Mouse (Mus musculus) liver, embryonic 11.5 days (tissue): ENCODE data around the gene Pid1. TPM values are rescaled to one million over a fixed set of nuclear protein-coding genes. Genes with fewer than 3 reads are reported as not detected.

Experiments
- ATAC-seq: fragments of 200-750 bp; cut with Nextera tagmentation; replicated peaks from 2 replicates; pipeline ENCODE4 v1.8.0; 2017; ENCODE audit warnings: moderate number of reproducible peaks, mild to moderate bottlenecking, moderate TSS enrichment, moderate library complexity; ENCODE audit not compliant: low FRiP score
- DNase-seq: peaks from one replicate; pipeline ENCODE4 v3.0.0-alpha.2; 2017; ENCODE audit warnings: low spot score
- H3K27ac ChIP-seq: fragments of 300-500 bp; sonication (generic); 2 replicates; pipeline ENCODE4 v1.5.1; 2014; ENCODE audit warnings: mild to moderate bottlenecking, low read depth, low read length, control low read depth
- H3K27me3 ChIP-seq: fragments of 300-500 bp; sonication (generic); replicated peaks from 2 replicates; pipeline ENCODE4 v1.6.1; 2014; ENCODE audit warnings: low read length, mixed read lengths; ENCODE audit not compliant: control insufficient read depth, insufficient read depth
- H3K36me3 ChIP-seq: fragments of 300-500 bp; sonication (generic); 2 replicates; pipeline ENCODE4 v1.6.1; 2014; ENCODE audit warnings: mild to moderate bottlenecking, low read length, moderate library complexity, mixed read lengths; ENCODE audit not compliant: control insufficient read depth, insufficient read depth
- H3K4me1 ChIP-seq: fragments of 300-500 bp; sonication (generic); replicated peaks from 2 replicates; pipeline ENCODE4 v1.6.1; 2014; ENCODE audit warnings: low read length, mixed read lengths; ENCODE audit not compliant: control insufficient read depth, insufficient read depth
- H3K4me2 ChIP-seq: fragments of 300-500 bp; sonication (generic); 2 replicates; pipeline ENCODE4 v1.6.1; 2014; ENCODE audit warnings: mild to moderate bottlenecking, control low read depth, moderate library complexity
- H3K4me3 ChIP-seq: fragments of 300-500 bp; sonication (generic); 2 replicates; pipeline ENCODE4 v1.5.1; 2014; ENCODE audit warnings: low read depth, low read length, control low read depth
- H3K9ac ChIP-seq: fragments of 300-500 bp; sonication (generic); 2 replicates; pipeline ENCODE4 v1.6.1; 2014; ENCODE audit warnings: low read depth, low read length, control low read depth
- H3K9me3 ChIP-seq: fragments of 300-500 bp; sonication (generic); 2 replicates; pipeline ENCODE4 v1.6.1; 2016; ENCODE audit warnings: low read length, inconsistent platforms, mixed read lengths; ENCODE audit not compliant: control insufficient read depth
- WGBS: fragments of 180-500 bp; shearing (Covaris S2); extraction: QIAGEN DNeasy Blood & Tissue Kit; methylation state at CpG from one replicate; pipeline ENCODE4 v1.1.7; 2014; 5-methylcytosine and 5-hydroxymethylcytosine counted together
- polyA plus RNA-seq: library from polyadenylated mRNA; unstranded; fragments of >200 nt; fragmentation: Nextera tagmentation; extraction: Ambion mirVana; gene quantifications from 2 replicates; pipeline ENCODE4 v1.2.1, GENCODE M21; 2014

The Pid1 gene
- polyA plus RNA-seq, 1 experiment from 2014 or later = 20.6 TPM

DNA sequence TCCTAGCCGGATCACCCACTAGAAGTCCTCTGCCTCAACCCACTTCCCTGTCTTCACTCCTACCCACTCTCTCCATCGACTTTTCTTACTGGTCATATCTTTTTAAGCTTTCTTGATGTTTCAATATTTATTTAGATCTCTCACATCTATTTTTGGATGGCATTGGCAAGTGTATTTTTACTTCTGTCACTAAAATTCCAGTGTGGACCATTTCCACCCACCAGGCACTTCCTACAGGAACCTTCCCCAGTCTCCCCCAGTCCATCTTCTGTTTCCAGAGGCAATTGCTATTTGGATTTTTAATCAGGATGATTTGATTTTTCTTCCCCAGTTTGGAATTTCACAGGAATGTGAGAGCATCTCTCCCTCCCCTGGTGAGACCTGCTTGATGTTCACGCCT lies 2.6 kb upstream of the Pid1 start:
- no peaks in the 10 kb centered on the region for H3K9me3 ChIP-seq
- no peaks in the 10 kb centered on the region for H3K27me3 ChIP-seq
- WGBS = 57% methylated on average over 3 of the region's 3 CpGs
- H3K27ac ChIP-seq = no peak overlapping the region
- no peak overlapping the region for H3K4me2 ChIP-seq
- ATAC-seq (no peak), DNase-seq (no peak)
- H3K9ac ChIP-seq = no peak overlapping the region
- H3K36me3 ChIP-seq = no peaks in the 10 kb centered on the region
- H3K4me1 ChIP-seq = no peaks in the 10 kb centered on the region
- H3K4me3 ChIP-seq = no peak overlapping the region

DNA sequence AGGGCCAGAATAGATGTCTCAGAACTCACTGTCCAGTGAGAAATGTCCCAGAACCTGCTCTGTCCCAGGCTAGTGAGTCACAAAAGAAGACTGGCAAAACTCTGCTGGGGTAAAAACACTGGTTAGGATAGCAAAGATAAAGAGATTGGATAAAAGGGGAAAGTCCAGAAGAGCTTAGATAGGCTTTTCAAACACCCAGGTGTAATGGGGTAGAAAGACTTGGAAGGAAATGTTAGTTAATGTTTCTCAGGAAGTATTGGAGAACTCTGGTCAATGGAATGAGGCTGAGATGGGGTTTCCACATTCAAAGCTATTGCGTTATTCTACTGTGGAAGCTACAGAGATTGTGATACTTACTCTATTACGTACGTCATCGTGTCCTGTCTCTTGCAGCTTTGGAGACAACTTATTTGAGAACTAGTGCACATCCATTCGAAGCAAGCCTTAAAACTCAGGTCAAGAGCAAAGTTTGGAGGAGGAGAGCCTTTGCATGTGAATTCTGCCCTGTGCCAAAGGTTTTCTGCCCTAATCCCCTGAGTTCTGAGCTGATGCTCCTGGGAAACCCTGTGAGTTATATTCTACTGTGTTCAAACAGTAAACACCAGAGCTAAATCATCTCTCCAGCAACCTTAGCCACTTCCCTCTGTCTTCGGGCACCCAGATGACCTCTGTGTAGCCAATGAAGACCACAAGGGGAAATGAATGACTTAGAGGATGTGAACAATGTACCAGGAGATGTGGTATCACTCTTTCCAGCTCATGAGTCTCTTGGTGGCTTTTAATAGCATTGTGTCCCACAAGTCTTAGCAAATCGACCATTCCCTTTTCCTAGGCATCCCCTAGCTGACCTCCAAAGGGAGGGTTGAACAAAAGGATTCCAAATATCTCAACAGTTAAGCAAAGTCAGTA lies 1.0 kb downstream of the Pid1 start:
- no peak overlapping the region for H3K27ac ChIP-seq
- H3K4me1 ChIP-seq = no peaks in the 10 kb centered on the region
- H3K9ac ChIP-seq = no peak overlapping the region
- no peaks in the 10 kb centered on the region for H3K27me3 ChIP-seq
- ATAC-seq = no peak
- no peaks in the 10 kb centered on the region for H3K9me3 ChIP-seq
- 59% methylated on average over 7 of the region's 7 CpGs for WGBS
- H3K36me3 ChIP-seq = no peaks in the 10 kb centered on the region
- no peak overlapping the region for H3K4me2 ChIP-seq
- no peak for DNase-seq
- no peak overlapping the region for H3K4me3 ChIP-seq

DNA sequence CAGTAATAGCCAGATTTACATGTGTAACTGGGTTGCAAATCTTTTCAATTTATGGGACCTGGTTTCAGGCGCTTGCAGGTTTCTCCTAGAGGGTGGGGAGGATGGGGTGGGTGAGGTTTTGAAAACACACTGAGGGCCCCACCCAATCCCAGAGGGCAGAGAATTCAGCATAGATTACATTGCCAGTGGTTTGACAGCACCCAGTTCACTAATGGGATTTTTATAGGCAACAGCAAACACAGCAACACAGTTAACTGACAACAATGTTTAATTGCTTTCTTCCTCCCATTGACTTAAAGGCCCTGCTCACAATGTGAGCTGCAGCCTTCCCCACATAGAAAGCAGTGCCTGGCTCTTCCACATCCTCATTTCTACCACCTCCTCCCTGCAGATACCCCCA lies 1.8 kb downstream of the Pid1 start:
- Histone ChIP-seq H3K4me3 (no peak overlapping the region), H3K4me2 (no peak overlapping the region), H3K27ac (no peak overlapping the region), H3K9ac (no peak overlapping the region), H3K4me1 (no peaks in the 10 kb centered on the region), H3K36me3 (no peaks in the 10 kb centered on the region), H3K9me3 (no peaks in the 10 kb centered on the region), H3K27me3 (no peaks in the 10 kb centered on the region)
- WGBS = 70% methylated on average over 1 of the region's 1 CpGs
- ATAC-seq = no peak
- DNase-seq = no peak

DNA sequence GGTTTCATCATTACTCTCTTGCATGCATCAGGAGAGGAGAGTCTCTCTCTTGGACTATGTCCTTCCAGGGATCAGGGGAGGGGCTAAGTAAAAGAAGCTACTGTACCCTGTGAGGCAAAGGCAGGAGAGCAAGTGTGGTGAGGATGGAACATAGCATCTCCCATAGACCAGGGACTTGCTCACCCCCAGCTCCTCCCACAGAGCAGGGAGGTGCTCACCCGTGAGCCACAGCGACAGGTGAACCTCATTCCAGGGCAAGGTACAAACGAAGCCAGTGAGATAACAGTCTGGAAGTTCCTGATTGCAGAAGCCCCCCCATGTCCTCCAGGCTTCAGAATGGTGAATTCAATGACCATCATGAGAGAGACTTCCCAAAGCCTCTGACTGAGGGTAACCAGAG lies 2.6 kb downstream of the Pid1 start:
- DNase-seq (no peak), ATAC-seq (no peak)
- Histone ChIP-seq H3K4me1 (no peaks in the 10 kb centered on the region), H3K27me3 (no peaks in the 10 kb centered on the region), H3K27ac (no peak overlapping the region), H3K9me3 (no peaks in the 10 kb centered on the region), H3K4me3 (no peak overlapping the region), H3K9ac (no peak overlapping the region), H3K36me3 (no peaks in the 10 kb centered on the region), H3K4me2 (no peak overlapping the region)
- WGBS = 47% methylated on average over 3 of the region's 3 CpGs

DNA sequence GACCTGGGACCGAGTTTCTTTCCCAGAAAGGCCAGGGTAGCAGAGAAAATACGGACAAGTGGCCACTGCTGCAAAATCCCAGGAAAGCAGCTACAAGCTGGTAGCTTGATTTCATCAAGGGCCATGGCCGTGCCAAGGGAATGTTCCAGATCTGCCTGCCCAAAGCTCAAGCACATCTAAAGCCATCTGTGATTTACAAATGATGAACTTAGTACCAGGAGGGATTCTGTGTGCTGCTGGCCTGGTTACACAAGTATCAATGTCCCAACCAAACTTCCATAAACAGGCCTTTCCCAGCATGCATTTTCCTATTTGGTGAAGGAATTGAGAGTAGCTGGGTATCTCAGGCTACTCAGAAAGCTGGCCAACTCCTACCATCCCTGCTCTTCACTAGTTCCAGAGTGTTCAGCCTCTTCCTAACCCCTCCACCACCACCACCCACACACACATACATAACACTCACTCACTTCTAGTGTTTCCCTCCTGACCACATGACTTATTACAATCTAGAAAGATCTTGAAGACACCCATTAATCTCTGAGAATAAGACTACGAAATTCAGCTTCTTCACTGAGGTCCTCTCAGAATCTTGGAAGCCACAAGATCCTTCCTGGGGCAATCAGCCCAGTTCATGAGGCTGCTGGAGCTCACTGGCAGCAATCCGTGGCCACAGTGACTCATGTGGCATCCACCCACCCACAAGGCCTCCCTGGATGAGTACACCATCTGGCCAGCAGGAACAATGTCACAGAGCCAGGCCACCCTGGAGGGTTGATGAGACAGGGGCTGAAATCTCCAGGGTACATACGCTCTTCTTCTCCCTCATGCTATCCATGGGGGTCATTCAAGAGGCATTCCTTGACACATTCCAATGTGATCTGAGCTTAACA lies 4.1 kb downstream of the Pid1 start:
- no peaks in the 10 kb centered on the region for H3K4me1 ChIP-seq
- H3K27me3 ChIP-seq = no peaks in the 10 kb centered on the region
- H3K36me3 ChIP-seq = no peaks in the 10 kb centered on the region
- H3K9me3 ChIP-seq = no peaks in the 10 kb centered on the region
- no peak overlapping the region for H3K27ac ChIP-seq
- DNase-seq = no peak
- no peak overlapping the region for H3K4me3 ChIP-seq
- no peak for ATAC-seq
- WGBS = 74% methylated on average over 6 of the region's 6 CpGs
- no peak overlapping the region for H3K9ac ChIP-seq
- H3K4me2 ChIP-seq = no peak overlapping the region

DNA sequence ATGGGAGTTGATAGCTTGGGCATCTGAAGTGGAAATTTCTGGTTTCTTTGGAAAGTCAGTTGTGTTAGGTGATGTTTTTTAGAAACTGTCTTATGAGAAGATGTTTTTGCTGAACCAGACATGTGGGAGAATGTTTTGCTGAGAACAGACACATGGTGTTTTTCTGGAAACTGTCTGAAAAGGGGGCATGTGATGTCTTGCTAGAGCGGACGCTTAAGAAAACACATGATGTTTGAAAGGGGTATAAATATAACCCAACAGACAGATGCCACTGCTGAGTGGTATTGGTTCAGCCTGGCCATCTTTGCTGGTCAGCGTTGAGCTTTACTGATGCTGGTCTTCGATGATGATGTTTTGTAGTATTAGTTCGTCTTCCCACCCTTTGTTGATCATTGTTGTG lies 6.8 kb downstream of the Pid1 start:
- ATAC-seq = no peak
- H3K9me3 ChIP-seq = no peaks in the 10 kb centered on the region

DNA sequence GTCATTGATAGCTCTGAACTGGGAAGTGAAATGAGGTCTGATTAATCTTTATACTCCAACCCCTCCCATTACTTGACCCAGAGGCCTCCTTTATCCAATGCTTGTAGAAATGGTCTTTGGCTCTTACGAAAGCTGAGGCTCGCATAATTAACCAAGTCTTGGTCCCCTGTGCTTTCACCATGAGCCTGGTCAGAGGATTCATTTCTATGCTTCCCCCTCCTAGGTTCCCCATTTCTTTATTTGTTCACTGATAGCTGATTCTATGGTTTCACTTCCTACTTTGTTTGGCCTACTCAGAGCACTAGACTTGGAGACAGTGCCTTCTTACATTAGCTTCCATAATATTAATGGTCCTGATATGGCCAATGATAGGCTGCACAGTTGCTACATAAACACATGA lies 13.7 kb downstream of the Pid1 start:
- Histone ChIP-seq H3K9ac (no peak overlapping the region), H3K4me1 (no peaks in the 10 kb centered on the region), H3K4me3 (no peak overlapping the region), H3K36me3 (no peaks in the 10 kb centered on the region), H3K27me3 (no peaks in the 10 kb centered on the region), H3K27ac (no peak overlapping the region), H3K9me3 (no peaks in the 10 kb centered on the region), H3K4me2 (no peak overlapping the region)
- 72% methylated on average over 2 of the region's 2 CpGs for WGBS
- DNase-seq (no peak), ATAC-seq (no peak)

More for the DNA sequence above, 6.8 kb downstream of the Pid1 start:
- no peak overlapping the region for H3K27ac ChIP-seq
- H3K4me2 ChIP-seq = no peak overlapping the region
- no peaks in the 10 kb centered on the region for H3K27me3 ChIP-seq
- 86% methylated on average over 5 of the region's 5 CpGs for WGBS
- H3K9ac ChIP-seq = no peak overlapping the region
- H3K36me3 ChIP-seq = no peaks in the 10 kb centered on the region
- no peak overlapping the region for H3K4me3 ChIP-seq
- no peak for DNase-seq
- no peaks in the 10 kb centered on the region for H3K4me1 ChIP-seq

DNA sequence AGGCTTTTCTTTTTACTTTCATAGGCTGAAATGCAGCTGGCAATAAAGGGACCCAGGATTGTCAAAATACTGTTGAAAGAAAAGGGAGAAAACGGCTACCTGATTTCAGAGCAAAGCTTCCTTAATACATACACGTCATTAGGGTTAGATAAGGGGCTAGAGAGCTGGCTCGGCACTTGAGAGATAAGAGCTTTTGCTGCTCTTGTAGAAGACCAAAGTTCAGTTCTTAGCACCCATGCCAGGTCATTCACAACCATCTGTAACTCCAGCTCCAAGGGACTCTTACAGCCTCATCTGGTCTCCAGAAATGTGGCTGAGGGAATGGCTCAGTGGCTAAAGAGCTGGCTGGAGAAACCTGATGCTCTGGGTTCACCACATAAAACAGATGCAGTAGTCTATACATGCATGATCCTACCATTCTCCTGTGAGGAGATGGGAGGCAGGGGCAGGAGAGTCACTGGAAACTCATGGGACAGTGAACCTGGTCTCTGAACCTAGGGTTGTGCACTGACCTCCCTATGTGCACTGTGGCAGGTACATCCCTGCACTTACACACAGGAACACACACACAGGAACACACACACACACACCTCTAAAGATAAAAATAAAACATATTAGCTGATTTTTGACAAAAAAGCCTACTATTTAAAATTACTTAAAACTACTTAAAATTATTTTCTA lies 16.0 kb downstream of the Pid1 start:
- Histone ChIP-seq H3K36me3 (no peaks in the 10 kb centered on the region), H3K27ac (no peak overlapping the region), H3K9ac (no peak overlapping the region), H3K27me3 (no peaks in the 10 kb centered on the region), H3K4me2 (no peak overlapping the region), H3K4me1 (no peaks in the 10 kb centered on the region), H3K4me3 (no peak overlapping the region), H3K9me3 (no peaks in the 10 kb centered on the region)
- 13% methylated on average over 3 of the region's 3 CpGs for WGBS
- ATAC-seq (no peak), DNase-seq (no peak)
